Mouse (Mus musculus) liver, postnatal 0 days (tissue): ENCODE data around the gene Cd83. TPM values are rescaled to one million over a fixed set of nuclear protein-coding genes. Genes with fewer than 3 reads are reported as not detected.

ENCODE experiments used
- ATAC-seq: fragments of 200-750 bp; cut with Nextera tagmentation; 2 replicates; pipeline ENCODE4 v1.8.0; 2017; ENCODE audit warnings: mild to moderate bottlenecking, moderate library complexity
- DNase-seq: peaks from one replicate; pipeline ENCODE4 v3.0.0-alpha.2; 2016
- H3K27ac ChIP-seq: fragments of 300-500 bp; sonication (generic); 2 replicates; pipeline ENCODE4 v1.5.1; 2014; ENCODE audit warnings: antibody characterized with exemption, moderate library complexity, mild to moderate bottlenecking, low read depth
- H3K27me3 ChIP-seq: fragments of 300-500 bp; sonication (generic); 2 replicates; pipeline ENCODE4 v1.6.1; 2014; ENCODE audit warnings: low read length, control low read depth, mixed read lengths; ENCODE audit not compliant: insufficient read depth
- H3K36me3 ChIP-seq: fragments of 300-500 bp; sonication (generic); replicated peaks from 2 replicates; pipeline ENCODE4 v1.6.1; 2014; ENCODE audit warnings: mild to moderate bottlenecking, control low read depth, low read length, moderate library complexity, mixed read lengths; ENCODE audit not compliant: insufficient read depth
- H3K4me1 ChIP-seq: fragments of 300-500 bp; sonication (generic); 2 replicates; pipeline ENCODE4 v1.6.1; 2014; ENCODE audit warnings: antibody characterized with exemption, mild to moderate bottlenecking, control low read depth; ENCODE audit not compliant: insufficient read depth
- H3K4me2 ChIP-seq: fragments of 300-500 bp; sonication (generic); 2 replicates; pipeline ENCODE4 v1.6.1; 2014; ENCODE audit warnings: low read depth, mild to moderate bottlenecking, low read length, moderate library complexity, mixed read lengths
- H3K4me3 ChIP-seq: fragments of 300-500 bp; sonication (generic); 2 replicates; pipeline ENCODE4 v1.5.1; 2014; ENCODE audit warnings: low read depth, low read length
- H3K9ac ChIP-seq: fragments of 300-500 bp; sonication (generic); replicated peaks from 2 replicates; pipeline ENCODE4 v1.6.1; 2014; ENCODE audit warnings: mild to moderate bottlenecking, moderate library complexity
- H3K9me3 ChIP-seq: fragments of 300-500 bp; sonication (generic); 2 replicates; pipeline ENCODE4 v1.6.1; 2016; ENCODE audit warnings: mild to moderate bottlenecking, control low read depth, low read length, mixed read lengths
- CTCF ChIP-seq: sonication (generic); IDR thresholded peaks from 2 replicates; pipeline ENCODE4 v1.5.1; 2016; ENCODE audit warnings: antibody characterized with exemption, low read depth
- EP300 ChIP-seq: IDR thresholded peaks from 2 replicates; pipeline ENCODE4 v1.6.1; 2016; ENCODE audit warnings: antibody characterized with exemption, low read depth, mild to moderate bottlenecking
- WGBS: fragments of 180-500 bp; shearing (Covaris S2); extraction: QIAGEN DNeasy Blood & Tissue Kit; methylation state at CpG from one replicate; pipeline ENCODE4 v1.1.7; 2014; ENCODE audit not compliant: insufficient replicate concordance; 5-methylcytosine and 5-hydroxymethylcytosine counted together
- polyA plus RNA-seq: library from polyadenylated mRNA; unstranded; fragments of >200 nt; fragmentation: Nextera tagmentation; extraction: Ambion mirVana; gene quantifications from 2 replicates; pipeline ENCODE4 v1.2.1, GENCODE M21; 2015

Gene Cd83
- polyA plus RNA-seq, 1 experiment from 2014 or later: 1.9 TPM

GRCm38 (mm10) chr13:43849816-43850215 is 65.2 kb downstream of the Cd83 start:
- no peak overlapping the region for H3K27ac ChIP-seq
- H3K36me3 ChIP-seq: no peaks in the 10 kb centered on the region
- H3K9me3 ChIP-seq: no peaks in the 10 kb centered on the region
- no peak overlapping the region for H3K4me3 ChIP-seq
- 57% methylated on average over 4 of the region's 4 CpGs for WGBS
- DNase-seq (no peak), ATAC-seq (no peak)
- H3K4me2 ChIP-seq: no peak overlapping the region
- no peaks in the 10 kb centered on the region for H3K4me1 ChIP-seq
- no peak overlapping the region for H3K9ac ChIP-seq
- H3K27me3 ChIP-seq: no peaks in the 10 kb centered on the region
- TF ChIP-seq EP300 (no peak), CTCF (no peak)

GRCm38 (mm10) chr13:43851108-43851507 is 66.5 kb downstream of the Cd83 start:
- Histone ChIP-seq H3K9ac (no peak overlapping the region), H3K27ac (no peak overlapping the region), H3K36me3 (no peaks in the 10 kb centered on the region), H3K4me1 (no peaks in the 10 kb centered on the region), H3K9me3 (no peaks in the 10 kb centered on the region), H3K4me3 (no peak overlapping the region), H3K27me3 (no peaks in the 10 kb centered on the region), H3K4me2 (no peak overlapping the region)
- 71% methylated on average over 4 of the region's 4 CpGs for WGBS
- ATAC-seq (no peak), DNase-seq (no peak)
- no peak for TF ChIP-seq CTCF
- no peak for TF ChIP-seq EP300

Other genes with a start within 250 kb of the Cd83 start
- gene Mcur1, start 224.6 kb upstream of the Cd83 start, polyA plus RNA-seq: 8.8 and 8.9 TPM in 2 replicates
- gene Rnf182, start 169.1 kb upstream of the Cd83 start, polyA plus RNA-seq: not detected in 2 replicates